Mouse (Mus musculus) lung, embryonic 16.5 days (tissue): Measurements from ENCODE around the gene Kalrn. TPM values are rescaled to one million over a fixed set of nuclear protein-coding genes. Genes with fewer than 3 reads are reported as not detected.

Experiments used
- ATAC-seq: fragments of 200-750 bp; cut with Nextera tagmentation; 2 replicates; pipeline ENCODE4 v1.8.0; 2017; ENCODE audit warnings: low read depth, mild to moderate bottlenecking, moderate library complexity
- H3K27ac ChIP-seq: fragments of 300-500 bp; sonication (generic); 2 replicates; pipeline ENCODE4 v1.5.1; 2014; ENCODE audit warnings: mild to moderate bottlenecking, control low read depth, low read length
- H3K27me3 ChIP-seq: fragments of 300-500 bp; sonication (generic); 2 replicates; pipeline ENCODE4 v1.6.1; 2014; ENCODE audit warnings: low read depth, low read length, mixed read lengths; ENCODE audit not compliant: control insufficient read depth, insufficient read depth
- H3K36me3 ChIP-seq: fragments of 300-500 bp; sonication (generic); 2 replicates; pipeline ENCODE4 v1.6.1; 2014; ENCODE audit warnings: low read length; ENCODE audit not compliant: control insufficient read depth, insufficient read depth
- H3K4me1 ChIP-seq: fragments of 300-500 bp; sonication (generic); replicated peaks from 2 replicates; pipeline ENCODE4 v1.6.1; 2014; ENCODE audit warnings: low read length, mixed read lengths; ENCODE audit not compliant: control insufficient read depth, insufficient read depth
- H3K4me2 ChIP-seq: fragments of 300-500 bp; sonication (generic); 2 replicates; pipeline ENCODE4 v1.6.1; 2014; ENCODE audit warnings: low read depth, low read length, control low read depth
- H3K4me3 ChIP-seq: fragments of 300-500 bp; sonication (generic); 2 replicates; pipeline ENCODE4 v1.5.1; 2014; ENCODE audit warnings: mild to moderate bottlenecking, low read length, control low read depth
- H3K9ac ChIP-seq: fragments of 300-500 bp; sonication (generic); 2 replicates; pipeline ENCODE4 v1.6.1; 2014; ENCODE audit warnings: low read length, control low read depth
- H3K9me3 ChIP-seq: fragments of 300-500 bp; sonication (generic); 2 replicates; pipeline ENCODE4 v1.6.1; 2016; ENCODE audit warnings: low read length; ENCODE audit not compliant: control insufficient read depth
- WGBS: fragments of 180-500 bp; shearing (Covaris S2); extraction: QIAGEN DNeasy Blood & Tissue Kit; methylation state at CpG from one replicate; pipeline ENCODE4 v1.1.7; 2014; 5-methylcytosine and 5-hydroxymethylcytosine counted together
- polyA plus RNA-seq: library from polyadenylated mRNA; unstranded; fragments of >200 nt; fragmentation: Nextera tagmentation; extraction: Ambion mirVana; gene quantifications from 2 replicates; pipeline ENCODE4 v1.2.1, GENCODE M21; 2015

Kalrn gene
- polyA plus RNA-seq, 1 experiment from 2014 or later: 16.8 TPM

DNA sequence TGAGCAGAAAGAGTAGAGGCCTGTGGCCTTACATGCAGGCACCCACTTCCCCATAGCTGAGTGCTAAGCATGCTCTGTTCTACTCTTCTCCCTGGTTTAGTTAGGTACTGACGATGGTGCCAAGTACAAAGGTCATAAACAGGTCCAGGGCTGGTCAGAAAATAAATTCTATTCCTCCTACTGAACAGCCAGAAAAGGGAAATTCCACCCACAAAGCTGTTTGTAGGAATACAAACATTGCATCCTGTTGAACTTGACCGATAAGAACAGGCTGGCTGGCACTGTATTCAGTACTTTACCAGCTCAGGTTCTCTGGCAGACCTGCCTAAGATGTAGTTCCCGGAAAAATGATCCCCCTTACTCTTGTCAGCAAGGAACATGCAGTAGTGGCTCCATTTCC is 247.5 kb downstream of the Kalrn start:
- Histone ChIP-seq H3K9me3 (no peaks in the 10 kb centered on the region), H3K4me2 (no peak overlapping the region), H3K9ac (no peak overlapping the region)

DNA sequence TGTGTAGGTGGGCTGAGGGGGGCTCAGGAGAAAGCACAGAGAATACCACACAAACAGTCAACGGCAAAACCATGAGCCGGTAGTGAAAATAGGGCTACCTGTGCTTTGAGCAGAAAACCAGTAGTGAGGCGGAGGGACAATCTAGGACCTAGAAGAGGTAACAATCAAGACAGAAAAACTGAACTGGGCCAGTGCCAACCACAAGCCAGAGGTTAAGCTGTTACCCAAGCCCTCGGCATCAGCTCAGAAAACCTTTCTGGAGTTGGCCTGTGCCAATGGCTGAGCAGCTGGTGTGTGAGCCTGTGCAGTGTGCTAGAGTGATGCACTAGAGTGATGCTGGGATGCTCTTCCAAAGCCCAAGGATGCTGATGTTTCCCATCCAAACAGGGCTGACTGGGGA is 248.2 kb downstream of the Kalrn start:
- H3K4me2 ChIP-seq: no peak overlapping the region
- ATAC-seq: no peak
- H3K36me3 ChIP-seq: no peaks in the 10 kb centered on the region
- no peak overlapping the region for H3K9ac ChIP-seq
- H3K27ac ChIP-seq: no peak overlapping the region
- WGBS: 94% methylated on average over 4 of the region's 4 CpGs
- H3K4me3 ChIP-seq: no peak overlapping the region
- H3K9me3 ChIP-seq: no peaks in the 10 kb centered on the region
- H3K4me1 ChIP-seq: no peaks in the 10 kb centered on the region; the same call in 1 of the 2 replicates
- H3K27me3 ChIP-seq: no peaks in the 10 kb centered on the region

More for the DNA sequence above, 247.5 kb downstream of the Kalrn start:
- no peaks in the 10 kb centered on the region; the same call in 1 of the 2 replicates for H3K4me1 ChIP-seq
- 68% methylated on average over 3 of the region's 3 CpGs for WGBS
- no peaks in the 10 kb centered on the region for H3K27me3 ChIP-seq
- H3K27ac ChIP-seq: no peak overlapping the region
- ATAC-seq: no peak
- no peaks in the 10 kb centered on the region for H3K36me3 ChIP-seq
- no peak overlapping the region for H3K4me3 ChIP-seq

DNA sequence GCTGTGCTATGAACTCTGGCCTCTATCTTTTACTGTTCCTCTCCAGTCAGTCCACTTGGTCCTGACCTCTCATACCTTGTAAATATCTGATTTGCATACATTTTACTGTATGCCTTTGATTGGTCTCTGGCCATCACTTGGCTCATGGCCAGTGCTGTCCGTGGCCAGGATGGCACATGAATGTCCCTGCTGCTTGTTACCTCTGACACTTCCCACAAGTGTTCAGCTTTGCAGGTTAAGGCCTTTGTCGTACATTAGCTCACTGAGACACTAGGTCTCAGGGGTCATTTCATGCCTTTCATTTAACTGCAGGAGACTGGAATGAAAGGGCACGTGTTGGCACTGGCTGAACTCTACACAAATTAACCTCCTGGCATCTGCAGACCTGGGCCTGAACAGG is 248.6 kb downstream of the Kalrn start:
- Histone ChIP-seq H3K9ac (no peak overlapping the region), H3K4me3 (no peak overlapping the region), H3K27me3 (no peaks in the 10 kb centered on the region), H3K36me3 (no peaks in the 10 kb centered on the region), H3K4me2 (no peak overlapping the region), H3K27ac (no peak overlapping the region), H3K4me1 (no peaks in the 10 kb centered on the region; the same call in 1 of the 2 replicates), H3K9me3 (no peaks in the 10 kb centered on the region)
- WGBS: 75% methylated on average over 3 of the region's 3 CpGs
- no peak for ATAC-seq

DNA sequence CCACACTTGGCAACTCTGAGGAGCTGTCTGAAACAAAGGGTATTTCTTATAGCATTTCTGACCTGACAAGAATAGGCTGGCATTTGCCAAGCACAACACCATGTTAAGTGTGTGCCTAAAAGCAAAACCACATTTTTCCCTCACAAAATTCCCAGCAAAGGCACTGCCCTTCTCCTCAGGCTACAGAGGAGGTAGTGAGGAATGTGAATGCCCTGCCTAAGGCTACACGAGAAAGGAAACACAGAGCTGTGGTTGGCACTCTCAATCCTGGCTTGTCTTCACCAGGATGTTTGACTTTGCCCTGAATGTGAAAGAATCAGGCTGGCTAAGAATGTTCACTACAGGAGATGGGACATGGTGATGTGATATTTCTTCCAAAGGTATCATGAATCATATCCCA is 249.8 kb downstream of the Kalrn start:
- Histone ChIP-seq H3K4me1 (no peaks in the 10 kb centered on the region), H3K4me3 (no peak overlapping the region), H3K9ac (no peak overlapping the region), H3K9me3 (no peaks in the 10 kb centered on the region), H3K27me3 (no peaks in the 10 kb centered on the region), H3K27ac (no peak overlapping the region), H3K4me2 (no peak overlapping the region), H3K36me3 (no peaks in the 10 kb centered on the region)
- no peak for ATAC-seq
- 39% methylated on average over 1 of the region's 1 CpGs for WGBS

DNA sequence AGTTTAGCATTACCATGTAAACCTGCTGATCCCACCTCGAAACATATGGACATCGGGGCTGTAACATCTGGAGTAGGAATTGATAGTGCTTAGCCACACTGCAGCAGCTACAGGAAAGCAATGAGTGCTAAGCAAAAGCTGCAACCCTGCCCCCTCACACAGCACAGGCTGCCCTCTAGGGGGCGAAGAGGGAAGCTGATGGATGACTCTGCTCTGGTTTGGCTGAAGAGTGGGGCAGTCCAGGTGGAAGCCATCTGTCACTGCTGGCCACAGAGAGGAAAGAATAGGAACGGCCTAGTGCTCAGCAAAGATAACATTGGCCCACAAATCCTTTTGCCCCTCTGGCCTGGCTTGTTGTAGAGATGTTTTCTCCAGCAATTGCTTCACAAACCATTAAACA is 250.8 kb downstream of the Kalrn start:
- Histone ChIP-seq H3K27ac (no peak overlapping the region), H3K36me3 (no peaks in the 10 kb centered on the region), H3K27me3 (no peaks in the 10 kb centered on the region), H3K4me3 (no peak overlapping the region), H3K4me2 (no peak overlapping the region), H3K9me3 (no peaks in the 10 kb centered on the region), H3K9ac (no peak overlapping the region), H3K4me1 (no peaks in the 10 kb centered on the region)
- WGBS: 19% methylated on average over 4 of the region's 4 CpGs
- ATAC-seq: peak; percentile 87

DNA sequence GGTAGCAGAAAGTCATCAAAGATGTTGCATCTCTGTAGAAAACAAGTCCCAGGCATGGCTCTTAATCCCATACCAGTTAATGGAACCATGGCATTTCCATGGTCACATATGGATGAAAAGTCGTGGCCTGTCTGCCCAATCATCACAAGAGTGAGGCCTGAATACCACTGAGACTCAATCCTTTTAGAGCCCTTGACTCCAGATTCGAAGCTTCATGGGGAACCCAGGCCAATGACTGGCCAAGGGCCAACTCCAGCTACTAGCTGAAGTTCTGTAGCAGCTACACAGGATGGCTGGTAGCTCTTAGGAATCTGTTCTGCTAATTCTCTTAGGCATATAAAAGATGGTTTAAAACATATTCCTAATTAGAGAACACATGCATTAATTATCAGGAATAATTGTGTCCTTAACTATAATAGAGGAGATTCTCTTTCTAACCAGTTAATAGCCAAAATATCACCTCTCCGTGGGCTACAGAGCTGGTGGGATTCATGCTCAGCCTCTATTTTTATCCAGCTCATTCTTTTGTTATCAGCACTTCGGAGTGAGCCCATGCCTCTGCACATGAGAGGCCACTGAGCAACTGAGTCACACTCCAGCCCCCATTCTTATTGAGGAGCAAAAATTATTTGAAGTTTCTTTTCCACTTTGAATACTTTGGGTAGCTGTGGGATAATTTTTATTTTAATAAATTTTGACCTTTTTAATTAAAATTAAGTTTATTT is 252.1 kb downstream of the Kalrn start:
- no peak overlapping the region for H3K4me3 ChIP-seq
- no peaks in the 10 kb centered on the region for H3K4me1 ChIP-seq
- H3K27me3 ChIP-seq: no peaks in the 10 kb centered on the region
- no peak for ATAC-seq
- H3K9me3 ChIP-seq: no peaks in the 10 kb centered on the region
- H3K36me3 ChIP-seq: no peaks in the 10 kb centered on the region
- no peak overlapping the region for H3K4me2 ChIP-seq
- 71% methylated on average over 4 of the region's 4 CpGs for WGBS
- H3K27ac ChIP-seq: no peak overlapping the region
- H3K9ac ChIP-seq: no peak overlapping the region

DNA sequence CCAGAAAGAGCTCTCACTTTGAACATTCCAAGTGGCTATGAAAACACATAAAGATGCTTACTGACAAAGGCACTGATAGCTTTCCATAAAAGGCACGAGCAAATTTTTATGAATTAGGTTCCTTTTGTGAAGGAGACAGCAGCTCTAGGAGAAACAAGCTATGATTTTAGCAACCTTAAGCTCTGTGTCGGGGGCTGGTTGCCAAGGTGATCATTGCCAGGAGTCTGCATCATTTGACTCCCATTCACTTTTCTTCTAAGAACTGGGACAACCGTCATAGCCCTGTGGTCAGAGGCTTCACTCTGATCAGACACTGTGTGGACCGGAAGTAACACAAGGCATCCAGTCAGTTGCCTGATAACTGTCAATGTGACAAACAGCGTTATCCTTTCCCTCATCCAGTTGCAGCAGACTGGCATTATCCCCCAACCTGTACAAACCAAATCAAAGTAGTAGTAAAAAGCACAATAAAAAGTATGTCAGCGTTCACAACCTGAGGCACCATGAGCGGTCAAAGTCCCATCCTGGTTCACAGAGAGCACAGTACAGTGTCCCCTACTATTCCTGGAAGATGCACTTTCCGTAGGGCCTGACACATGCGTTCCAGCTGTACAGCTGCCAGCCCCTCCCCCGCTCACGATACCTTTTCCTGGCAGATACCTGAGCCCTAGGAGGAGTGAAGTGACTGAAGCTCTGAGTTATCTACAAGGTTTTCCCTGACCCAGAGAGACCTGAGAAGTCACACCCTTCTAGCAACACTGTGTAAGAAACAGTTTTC is 253.1 kb downstream of the Kalrn start:
- Histone ChIP-seq H3K27me3 (no peaks in the 10 kb centered on the region), H3K9ac (no peak overlapping the region), H3K4me1 (no peaks in the 10 kb centered on the region), H3K9me3 (no peaks in the 10 kb centered on the region), H3K27ac (no peak overlapping the region), H3K4me2 (no peak overlapping the region), H3K4me3 (no peak overlapping the region), H3K36me3 (no peaks in the 10 kb centered on the region)
- no peak for ATAC-seq
- 72% methylated on average over 11 of the region's 11 CpGs for WGBS

DNA sequence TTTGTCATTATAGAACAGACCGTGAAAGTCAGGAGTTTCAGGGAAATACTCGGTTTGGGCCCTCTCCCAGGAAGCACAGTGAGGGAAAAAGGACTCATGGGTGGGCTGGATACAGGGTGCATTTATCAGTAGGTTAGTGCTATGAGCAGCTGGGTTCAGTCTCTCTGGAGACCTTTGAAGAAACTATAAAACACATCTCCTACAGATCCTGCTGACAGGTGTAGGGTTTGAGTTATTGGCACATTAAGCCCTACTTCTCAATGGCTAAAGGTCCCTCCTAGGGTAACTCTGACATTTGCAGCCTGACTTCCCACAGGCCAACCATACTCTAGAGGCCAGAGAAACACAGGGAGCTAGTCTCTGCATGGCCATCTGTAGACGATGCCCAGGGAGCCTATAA is 256.2 kb downstream of the Kalrn start:
- Histone ChIP-seq H3K4me2 (no peak overlapping the region), H3K36me3 (no peaks in the 10 kb centered on the region), H3K27me3 (no peaks in the 10 kb centered on the region), H3K4me3 (no peak overlapping the region), H3K9ac (no peak overlapping the region), H3K9me3 (no peaks in the 10 kb centered on the region), H3K27ac (no peak overlapping the region), H3K4me1 (no peaks in the 10 kb centered on the region)
- no peak for ATAC-seq
- WGBS: 17% methylated on average over 3 of the region's 3 CpGs

DNA sequence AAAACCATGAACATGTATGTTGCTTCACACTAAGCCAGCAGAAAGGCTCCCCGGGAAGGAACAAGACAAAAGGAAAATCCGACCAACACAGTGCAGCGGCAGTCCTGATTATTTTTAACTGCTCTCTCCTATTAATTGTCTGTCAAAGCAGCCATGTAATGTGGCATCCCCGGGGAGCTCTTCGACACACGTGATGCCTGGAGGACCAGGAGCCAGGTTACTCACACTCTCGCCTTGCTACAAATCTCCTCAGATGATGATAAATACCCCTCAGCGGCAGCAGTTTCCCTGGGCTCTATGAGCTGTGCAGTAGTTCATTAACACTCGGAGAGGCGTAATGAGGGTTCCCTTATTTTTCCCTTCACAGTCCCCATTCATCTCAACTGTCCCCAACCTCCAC is 257.1 kb downstream of the Kalrn start:
- WGBS: 66% methylated on average over 10 of the region's 10 CpGs
- no peaks in the 10 kb centered on the region for H3K36me3 ChIP-seq
- H3K4me3 ChIP-seq: no peak overlapping the region
- H3K9me3 ChIP-seq: no peaks in the 10 kb centered on the region
- no peak for ATAC-seq
- no peak overlapping the region for H3K27ac ChIP-seq
- H3K9ac ChIP-seq: no peak overlapping the region
- no peaks in the 10 kb centered on the region for H3K4me1 ChIP-seq
- no peak overlapping the region for H3K4me2 ChIP-seq
- no peaks in the 10 kb centered on the region for H3K27me3 ChIP-seq
